Mouse (Mus musculus) bone marrow, adult 2 months (tissue): ENCODE data around the gene Bank1.

Source experiments
- CTCF ChIP-seq: fragments of 200-500 bp; IDR thresholded peaks from 2 replicates; pipeline ENCODE4 v1.5.1; 2011; ENCODE audit warnings: low read length, control low read depth; ENCODE audit not compliant: control insufficient read depth, insufficient read depth
- POLR2A ChIP-seq: fragments of 200-500 bp; IDR thresholded peaks from 2 replicates; pipeline ENCODE4 v1.6.1; 2011; ENCODE audit warnings: low read depth, mild to moderate bottlenecking, control low read depth, low read length, borderline replicate concordance; ENCODE audit not compliant: control insufficient read depth

- TF ChIP-seq CTCF (no peak), POLR2A (no peak)
These were observed 154.2 kb downstream of the Bank1 start for GRCm38 (mm10) chr3:136171631-136172030.
